Mouse (Mus musculus): ENCODE measurements around the gene Smlr1.

DNA sequence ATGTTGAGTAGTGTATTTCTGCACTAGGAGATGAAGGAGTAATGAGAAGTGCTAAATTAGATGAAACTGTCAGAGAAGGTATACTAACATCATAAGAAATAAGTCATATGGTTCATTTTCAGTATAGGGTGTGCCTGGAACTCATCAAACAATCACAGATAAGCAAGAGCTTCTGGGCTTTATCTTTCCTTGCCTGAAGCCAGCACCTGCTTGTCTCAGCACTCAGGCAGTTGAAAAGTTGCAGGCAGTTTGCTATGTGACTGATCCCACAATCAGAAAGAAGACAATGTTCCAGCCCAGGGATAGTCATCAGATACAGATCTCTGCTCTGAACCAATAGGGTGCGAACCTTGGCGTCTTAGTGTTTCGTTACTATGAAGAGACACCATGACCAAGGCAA lies 5.0 kb upstream of the Smlr1 start:
- no peak for TF ChIP-seq CTCF (conservative IDR thresholded peaks at IDR 0.05; ENCODE audit: low read length)
- TF ChIP-seq POU5F1 (IDR thresholded peaks at IDR 0.05; ENCODE audit: borderline replicate concordance, low read length), result no peak
- TF ChIP-seq NANOG (IDR thresholded peaks at IDR 0.05; ENCODE audit: borderline replicate concordance, low read length), result no peak

All from E14TG2a.4 (cell line).